Mouse (Mus musculus) layer of hippocampus, adult 9-11 months (tissue): ENCODE results near the gene Rnasek.

ENCODE experiments used
- DNase-seq: peaks from one replicate; pipeline ENCODE4 v3.0.0; 2022

Gene Rnasek

GRCm38 (mm10) chr11:70239541-70240279 is at the start of gene Rnasek, which contains the start of gene Gm21988:
TSS of gene Rnasek (minus strand) at chr11:70239842.
TSS of gene Gm21988 (minus strand) at chr11:70239830.
- peak; percentile 88 for DNase-seq

- peak; percentile 58 for DNase-seq
These were observed 49.6 kb upstream of the Rnasek start for GRCm38 (mm10) chr11:70289236-70289635.

- no peak for DNase-seq
These were observed 48.5 kb upstream of the Rnasek start for GRCm38 (mm10) chr11:70288102-70288501.

GRCm38 (mm10) chr11:70285686-70286085 is 46.0 kb upstream of the Rnasek start:
- DNase-seq, result no peak

- no peak for DNase-seq
These were observed 45.1 kb upstream of the Rnasek start for GRCm38 (mm10) chr11:70284757-70285156.

GRCm38 (mm10) chr11:70283666-70284065 is 44.0 kb upstream of the Rnasek start:
- no peak for DNase-seq

- peak; percentile 64 for DNase-seq
These were observed 40.8 kb upstream of the Rnasek start for GRCm38 (mm10) chr11:70280441-70280840.

GRCm38 (mm10) chr11:70278961-70279360 is 39.3 kb upstream of the Rnasek start:
- no peak for DNase-seq

GRCm38 (mm10) chr11:70271641-70272040 is 32.0 kb upstream of the Rnasek start:
- DNase-seq, result no peak

- no peak for DNase-seq
These were observed 26.8 kb upstream of the Rnasek start for GRCm38 (mm10) chr11:70266405-70266804.

GRCm38 (mm10) chr11:70265819-70266218 is 26.2 kb upstream of the Rnasek start:
- no peak for DNase-seq

- no peak for DNase-seq
These were observed 25.6 kb upstream of the Rnasek start for GRCm38 (mm10) chr11:70265252-70265651.

GRCm38 (mm10) chr11:70259035-70259434 is 19.4 kb upstream of the Rnasek start:
- no peak for DNase-seq

GRCm38 (mm10) chr11:70254931-70255531 is 15.4 kb upstream of the Rnasek start, which contains the start of gene Alox12:
TSS of gene Alox12 (minus strand) at chr11:70255353.
- DNase-seq, result no peak

- no peak for DNase-seq
These were observed 14.7 kb upstream of the Rnasek start for GRCm38 (mm10) chr11:70254337-70254736.

- no peak for DNase-seq
These were observed 12.2 kb upstream of the Rnasek start for GRCm38 (mm10) chr11:70251853-70252252.

GRCm38 (mm10) chr11:70250150-70250549 is 10.5 kb upstream of the Rnasek start:
- no peak for DNase-seq

GRCm38 (mm10) chr11:70247136-70247845 is 7.6 kb upstream of the Rnasek start:
- peak; percentile 23 for DNase-seq

- no peak for DNase-seq
These were observed 2.9 kb upstream of the Rnasek start for GRCm38 (mm10) chr11:70242591-70242990.

GRCm38 (mm10) chr11:70238591-70239440 is 826 bp downstream of the Rnasek start:
- DNase-seq, result no peak

GRCm38 (mm10) chr11:70237457-70238167 is 2.0 kb downstream of the Rnasek start, which contains the start of gene 0610010K14Rik:
TSS of gene 0610010K14Rik (minus strand) at chr11:70237914.
- peak; percentile 97 for DNase-seq

GRCm38 (mm10) chr11:70236717-70237116 is 2.9 kb downstream of the Rnasek start:
- DNase-seq, result no peak
